Mouse (Mus musculus) left cerebral cortex, postnatal 14 days (tissue): Measurements from ENCODE around the gene Mrpl12. TPM values are rescaled to one million over a fixed set of nuclear protein-coding genes. Genes with fewer than 3 reads are reported as not detected.
A peak's percentile ranks its signal among the peaks of the same experiment; 100 is the strongest.

Experiments used
- DNase-seq, 2 experiments: peaks; one replicate each; pipeline ENCODE4 v3.0.0; 2021 to 2022; ENCODE audit warnings: low spot score in 2 of 2, mixed read lengths in 1 of 2
- intact Hi-C: fragments of 180-260 bp; cut with DNase I; formaldehyde crosslinking; loops from one replicate; pipeline ENCODE4 v1.15.1; 2025
- total RNA-seq, 2 experiments: library from RNA; stranded (reverse); gene quantifications; 2 replicates each; pipeline ENCODE4 v1.2.3; 2021

Gene Mrpl12
- total RNA-seq, 2 experiments from 2014 or later: 74.6 to 78.2 TPM

DNA sequence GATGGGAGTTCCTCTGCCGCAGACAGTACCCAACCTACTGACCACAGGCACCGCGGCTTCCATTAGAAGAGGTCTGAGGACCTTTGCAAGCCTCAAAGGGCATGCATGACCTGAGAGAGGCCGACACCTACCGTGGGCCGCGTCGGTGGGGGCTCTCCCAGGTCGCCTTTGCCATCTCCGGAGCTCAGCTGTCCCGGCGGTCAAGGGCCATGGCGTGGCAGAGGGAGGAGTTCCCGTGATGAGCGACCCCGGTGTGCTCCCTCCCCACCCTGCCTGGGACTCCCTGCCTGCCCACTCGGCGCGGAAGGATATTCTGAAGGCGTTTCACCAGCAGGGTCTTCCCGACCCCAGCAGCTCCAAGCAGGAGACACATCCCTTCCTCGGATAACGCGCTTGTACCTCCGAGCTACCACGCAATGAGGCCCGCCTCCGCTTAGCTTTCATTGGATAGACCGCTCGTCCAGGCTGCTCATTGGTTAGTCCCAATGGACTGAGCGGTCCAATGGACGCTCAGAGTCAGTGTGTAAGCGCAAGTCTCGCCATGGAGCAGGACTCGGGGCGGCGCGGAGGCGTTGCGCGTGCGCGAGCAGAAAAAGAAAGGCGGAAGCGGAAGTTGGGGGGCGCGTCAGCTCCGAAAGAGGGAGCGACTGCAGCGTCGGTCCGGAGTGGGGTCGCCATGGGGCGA, 17.2 kb upstream of the Mrpl12 start, which contains the start of gene Arl16:
Gene Arl16, minus strand, starts transcription at position 557 of the 685 bp plus-strand sequence.
- intact Hi-C loops: no loop called here
- DNase-seq: peak; percentile 96 to 97

DNA sequence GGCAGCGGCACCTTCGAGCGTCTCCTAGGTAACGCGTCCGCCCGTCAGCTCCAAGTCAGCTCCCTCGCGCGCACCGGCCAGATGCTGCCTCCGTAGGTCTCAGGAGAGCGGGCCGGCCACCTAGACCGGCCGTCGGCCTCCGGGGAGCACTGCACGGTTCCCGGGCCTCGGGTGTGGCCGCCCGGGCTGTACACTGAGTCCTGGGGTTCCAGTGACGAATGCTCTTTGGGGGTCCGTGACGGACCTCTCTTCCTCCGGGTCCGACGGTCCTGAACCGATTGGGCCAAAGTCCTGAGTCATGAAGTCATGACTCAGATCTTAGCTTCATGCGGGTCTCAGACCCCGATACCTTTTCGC, 16.7 kb upstream of the Mrpl12 start:
- intact Hi-C loops: no loop called here

DNA sequence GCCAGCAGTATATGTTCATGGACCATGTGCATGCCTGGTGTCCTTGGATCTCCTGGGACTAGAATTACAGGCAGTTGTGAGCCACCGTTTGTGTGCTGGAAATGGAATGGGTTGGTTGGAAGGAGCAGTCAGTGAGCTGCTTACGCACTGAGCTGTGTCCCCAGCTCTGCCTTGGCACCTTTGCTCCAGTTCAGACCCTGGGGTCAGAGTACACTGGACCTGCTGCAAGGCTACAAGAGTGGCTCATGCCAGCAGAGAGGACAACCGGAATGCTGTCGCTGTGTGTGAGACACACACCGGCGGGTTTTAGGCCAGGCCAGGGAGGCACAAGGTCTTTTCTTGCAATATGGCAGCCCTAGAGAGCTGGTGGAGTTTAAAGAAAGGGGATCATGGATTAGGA, 12.4 kb upstream of the Mrpl12 start:
- intact Hi-C loops: no loop called here
- DNase-seq: no peak

More for the DNA sequence above, 16.7 kb upstream of the Mrpl12 start:
- DNase-seq: no peak

DNA sequence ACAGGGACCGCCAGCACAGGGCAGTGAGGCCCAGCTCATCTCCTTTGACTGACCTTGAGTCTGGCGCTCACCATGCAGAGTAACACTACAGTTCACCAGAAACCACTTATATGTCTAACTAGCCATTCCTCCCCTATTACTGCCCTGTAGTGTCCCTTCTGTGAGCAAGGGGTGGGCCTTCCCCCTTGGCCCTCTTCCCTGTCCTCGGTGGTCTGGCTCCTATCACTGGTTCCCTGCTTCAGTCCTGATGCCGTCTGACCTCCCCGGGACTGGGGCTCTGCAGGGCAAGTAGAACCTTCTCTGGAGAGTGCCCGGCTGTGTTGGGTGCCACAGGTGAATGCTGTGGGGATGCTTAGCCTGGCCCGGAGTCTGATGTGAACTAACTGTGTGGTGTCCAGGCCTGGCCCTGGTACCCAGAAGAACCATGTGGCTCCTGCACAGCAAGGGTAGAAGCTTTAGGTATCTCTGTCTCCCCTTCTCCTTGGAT, 922 bp upstream of the Mrpl12 start:
- intact Hi-C loops: no loop called here
- DNase-seq: no peak

DNA sequence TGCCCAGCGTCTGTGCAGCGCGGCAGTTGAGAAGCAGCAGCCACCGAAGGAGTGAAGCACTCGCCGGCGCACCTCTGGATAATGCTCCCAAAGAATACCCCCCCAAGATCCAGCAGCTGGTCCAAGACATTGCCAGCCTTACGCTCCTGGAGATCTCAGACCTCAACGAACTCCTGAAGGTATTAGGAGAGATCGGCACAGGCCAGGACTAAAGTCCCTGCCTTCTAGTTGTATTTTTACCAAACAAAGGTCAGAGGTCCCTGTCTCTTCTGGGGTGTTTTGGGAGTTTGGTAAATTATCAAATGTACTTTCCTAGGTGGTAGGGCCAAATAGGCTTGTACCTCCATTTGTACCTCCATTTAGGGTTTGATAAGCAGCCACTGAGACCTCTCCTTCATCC, 838 bp downstream of the Mrpl12 start:
- no peak for DNase-seq
- intact Hi-C loops: no loop called here

DNA sequence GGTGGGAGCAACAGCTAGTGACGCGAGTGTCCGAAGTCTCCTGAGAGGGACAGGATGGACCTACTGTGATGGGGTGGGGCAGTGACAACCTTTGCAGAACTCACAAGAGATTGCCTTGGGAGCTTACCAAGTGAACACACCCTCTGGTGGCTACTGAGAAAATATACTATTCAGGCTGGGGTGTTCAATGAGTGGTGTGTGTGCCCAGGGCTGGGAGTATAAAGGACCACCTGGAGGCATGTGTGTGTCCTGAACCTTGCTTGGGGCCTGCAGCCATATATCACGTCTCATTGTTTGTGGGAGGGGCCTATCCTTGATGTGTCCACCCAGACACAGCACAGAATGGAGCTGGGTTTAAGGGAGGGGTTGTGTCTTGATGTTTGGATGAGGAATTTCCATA, 4.1 kb downstream of the Mrpl12 start:
- intact Hi-C loops: no loop called here
- DNase-seq: no peak

DNA sequence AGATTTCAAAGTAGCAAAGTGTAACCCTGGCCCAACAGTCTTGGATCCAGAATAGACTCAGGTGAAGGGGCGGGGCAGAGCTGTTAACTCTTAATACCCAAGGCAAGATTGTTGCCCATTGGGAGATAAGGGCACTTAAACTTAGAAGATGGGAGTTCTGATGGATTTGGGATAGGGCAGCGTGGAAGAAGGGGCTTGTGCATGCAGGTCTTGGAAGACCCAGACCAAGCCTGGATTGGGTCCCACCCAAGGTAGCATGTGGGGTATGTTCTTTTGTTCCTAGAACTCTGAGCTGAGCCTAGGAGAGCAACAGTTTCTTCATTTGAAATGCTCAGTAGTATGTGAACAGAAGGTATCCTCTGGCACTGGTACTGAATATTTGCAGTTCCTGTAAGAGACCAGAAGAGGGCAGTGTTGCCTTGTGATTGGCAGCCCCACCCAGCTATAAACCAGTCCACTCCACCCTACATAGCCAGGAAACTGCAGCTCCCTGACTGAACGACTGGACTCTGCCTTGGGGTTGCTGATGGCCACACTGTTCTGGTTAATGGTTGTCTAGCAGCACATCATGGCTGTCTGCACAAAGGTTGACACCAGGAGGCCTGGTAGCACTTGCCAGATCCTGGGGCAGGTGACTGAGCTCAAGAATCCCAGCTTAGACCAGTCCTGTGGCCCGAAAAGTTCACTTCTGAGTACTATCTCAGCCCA, 4.8 kb downstream of the Mrpl12 start:
- intact Hi-C loops: no loop called here
- DNase-seq: peak; percentile 71 to 86

DNA sequence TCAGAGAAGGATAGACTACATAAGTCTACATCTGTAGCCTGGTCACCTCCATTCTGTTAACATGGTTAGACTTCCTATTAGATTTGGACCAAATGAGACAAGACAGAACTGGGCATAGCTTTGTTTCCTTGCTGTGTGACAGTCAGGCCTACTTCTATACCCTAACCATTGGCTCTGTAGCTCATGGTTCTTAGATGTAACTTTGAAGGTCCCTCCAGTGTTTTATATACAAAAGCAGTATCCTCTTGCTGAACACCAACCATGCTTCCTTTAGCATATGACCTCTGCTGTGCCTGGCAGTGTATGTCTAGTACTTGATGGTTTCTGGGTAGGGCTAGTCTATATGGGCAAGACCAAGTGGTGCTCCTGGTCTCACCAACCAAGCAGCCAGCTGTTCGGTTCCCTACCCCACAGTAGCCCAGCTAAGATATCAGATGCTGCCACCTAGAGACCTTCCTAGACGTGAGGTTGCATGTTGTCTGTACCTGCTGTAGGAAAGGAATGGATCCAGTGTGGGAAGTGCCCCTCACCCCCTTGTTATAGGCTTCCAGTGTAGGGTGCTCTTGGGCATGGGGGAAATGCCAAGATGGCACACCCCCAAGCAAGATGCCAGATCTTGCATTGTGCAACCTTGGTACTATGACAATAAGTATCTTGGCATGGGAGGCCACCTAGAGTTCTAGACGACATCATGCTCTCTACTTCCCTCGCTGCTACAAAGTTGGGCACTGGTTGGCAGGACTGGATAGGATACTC, 6.1 kb downstream of the Mrpl12 start:
- intact Hi-C loops: no loop called here
- DNase-seq: no peak

DNA sequence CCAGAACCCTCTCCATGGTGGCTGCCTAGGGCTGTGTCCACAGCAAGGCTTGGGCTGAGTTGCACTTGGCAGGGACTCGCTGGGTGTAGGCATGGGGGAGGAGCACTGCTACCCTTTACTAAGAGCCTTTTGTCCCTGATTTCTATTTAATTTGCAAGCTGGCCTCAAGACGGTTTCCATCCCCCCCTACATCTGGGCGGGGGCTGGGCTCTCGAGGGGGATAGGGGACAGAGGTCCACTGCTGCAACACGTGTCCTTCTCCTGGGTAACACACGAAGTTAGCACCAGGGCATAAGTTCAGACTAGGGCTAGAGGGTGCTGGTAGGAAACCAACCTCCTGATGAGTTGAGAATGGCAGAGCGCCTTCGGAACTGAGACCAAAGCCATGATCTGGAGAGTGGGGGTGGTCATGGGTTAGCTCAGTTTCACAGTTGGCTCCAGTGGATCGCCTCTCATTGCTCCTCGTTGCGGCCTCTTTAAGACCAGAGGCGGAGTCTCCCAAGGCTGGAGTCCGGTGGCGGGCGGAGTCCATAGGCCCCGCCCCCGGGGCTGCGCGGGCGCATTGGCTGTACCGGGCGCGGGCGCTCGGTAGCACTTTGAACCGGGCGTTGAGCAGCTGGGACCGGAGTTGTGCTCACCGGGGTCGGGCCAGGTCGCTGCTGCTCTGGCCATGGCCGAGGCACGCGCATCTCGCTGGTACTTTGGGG, 7.1 kb downstream of the Mrpl12 start, which contains the start of gene Slc25a10:
Gene Slc25a10, plus strand, starts transcription at position 524 of the 707 bp plus-strand sequence.
- peak; percentile 85 to 89 for DNase-seq
- intact Hi-C loops: no loop called here

DNA sequence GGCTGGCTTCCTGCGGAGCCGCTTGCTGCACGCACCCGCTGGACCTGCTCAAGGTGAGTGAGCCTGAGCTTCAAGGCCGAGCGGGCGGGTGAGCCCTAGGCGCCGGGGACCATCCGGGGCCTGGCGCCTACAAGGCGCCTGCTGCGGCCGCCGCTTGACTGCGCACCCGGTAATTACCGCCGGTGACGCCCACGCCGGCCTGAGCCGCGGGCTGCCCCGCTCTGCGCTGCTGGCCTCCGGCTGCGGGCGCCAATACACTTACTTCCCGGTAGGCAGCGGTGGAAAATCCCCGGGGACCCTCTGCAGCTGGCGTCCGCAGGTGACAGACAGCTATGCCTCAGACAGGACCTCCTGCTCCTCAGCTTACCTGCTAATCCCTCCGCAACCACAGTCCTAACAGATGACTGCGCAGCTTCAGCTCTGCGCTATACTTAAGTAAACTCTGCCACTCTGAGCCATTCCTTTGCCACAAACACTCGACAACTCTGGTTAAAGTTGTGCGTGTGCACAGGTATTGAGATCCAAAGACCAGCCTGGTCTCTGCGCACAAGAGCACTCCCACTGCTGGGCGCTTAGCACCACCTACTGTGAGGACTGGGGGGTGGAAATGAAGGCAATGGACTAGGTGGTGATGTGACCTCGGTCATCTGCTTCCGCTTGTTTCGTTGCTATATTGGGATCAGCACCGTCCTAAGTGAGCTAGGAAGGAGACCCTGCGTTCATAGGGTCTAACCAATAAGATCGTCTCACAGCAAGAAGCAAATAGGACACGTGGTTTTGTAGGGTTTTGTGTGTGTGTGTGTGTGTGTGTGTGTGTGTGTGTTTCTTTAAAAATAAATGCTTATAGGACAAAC, 7.8 kb downstream of the Mrpl12 start:
- peak; percentile 38 to 62 for DNase-seq
- intact Hi-C loops: no loop called here

DNA sequence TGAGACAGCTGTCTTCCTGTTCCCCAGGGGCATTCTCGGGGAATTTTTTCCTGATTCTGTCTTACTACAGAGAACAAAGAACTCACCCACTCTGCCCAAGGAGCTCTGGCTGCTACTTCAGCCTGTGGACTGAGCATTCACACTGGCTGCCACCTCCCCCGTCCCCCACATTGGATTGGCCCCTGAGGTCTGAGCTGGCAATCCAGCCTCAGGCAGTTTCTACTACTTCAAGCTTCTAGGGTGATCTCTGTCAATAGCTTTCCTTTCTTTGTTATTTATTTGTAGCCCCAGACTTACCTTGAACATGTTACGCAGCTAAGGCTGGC, 8.4 kb downstream of the Mrpl12 start:
- DNase-seq: no peak
- intact Hi-C loops: no loop called here

DNA sequence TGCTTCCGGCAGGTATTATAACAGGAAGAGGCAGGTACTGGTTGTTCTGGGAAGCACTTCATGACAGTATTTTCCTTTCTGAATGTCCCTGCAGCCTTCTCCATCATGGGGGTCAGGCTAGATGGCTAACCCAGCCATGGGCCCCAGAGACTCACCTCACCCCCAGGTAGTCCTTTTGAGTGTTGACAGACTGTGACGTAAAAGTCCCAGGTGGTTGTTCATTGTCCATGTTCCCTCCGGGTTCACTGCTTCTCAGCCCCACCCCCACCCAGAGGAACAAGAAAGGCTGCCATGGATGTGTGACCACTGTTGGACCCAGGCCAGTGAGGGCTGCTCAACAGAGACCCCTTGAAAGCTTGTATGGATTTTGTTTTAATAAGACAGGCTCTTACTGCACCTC, 8.9 kb downstream of the Mrpl12 start:
- intact Hi-C loops: no loop called here
- no peak for DNase-seq

DNA sequence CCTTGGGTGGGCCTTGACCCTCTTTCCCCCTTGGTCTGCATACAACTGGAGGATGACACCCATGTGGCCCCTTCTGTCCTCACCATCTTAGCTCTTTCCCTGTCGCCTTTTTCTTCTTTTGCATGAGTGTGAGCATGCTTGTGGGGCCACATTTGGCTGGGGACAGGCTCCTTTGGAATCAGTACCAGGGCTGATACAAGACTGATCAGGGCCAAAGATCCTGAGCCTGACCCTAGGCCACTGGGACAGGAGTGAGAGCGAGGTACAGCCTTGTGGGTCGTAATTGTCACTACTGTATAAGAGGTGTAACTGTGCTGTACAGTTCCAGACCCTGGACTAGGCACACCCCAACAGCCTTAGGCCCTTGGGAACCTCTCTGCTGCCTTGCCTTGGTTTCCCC, 9.5 kb downstream of the Mrpl12 start:
- DNase-seq: no peak
- intact Hi-C loops: no loop called here

DNA sequence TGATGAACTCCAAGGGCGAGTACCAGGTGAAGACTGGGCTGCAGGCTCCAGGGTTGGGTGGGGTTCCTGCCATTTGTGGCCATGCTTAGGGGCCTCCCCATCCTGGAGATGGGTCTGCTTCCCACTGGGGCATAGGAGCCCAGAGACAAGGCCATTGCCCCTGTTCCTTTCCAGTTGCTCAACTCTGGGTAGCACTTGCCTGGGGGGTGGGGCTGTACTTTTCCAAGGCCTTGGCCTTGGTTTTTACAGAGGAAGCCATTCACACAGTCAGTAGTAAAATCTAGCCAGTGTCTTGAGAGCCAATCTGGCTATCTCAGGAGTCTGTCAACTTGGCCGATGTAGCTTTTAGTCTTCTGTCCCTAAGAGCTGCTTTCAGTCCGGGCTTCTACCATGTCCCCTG, 13.0 kb downstream of the Mrpl12 start:
- no peak for DNase-seq
- intact Hi-C loops: no loop called here

DNA sequence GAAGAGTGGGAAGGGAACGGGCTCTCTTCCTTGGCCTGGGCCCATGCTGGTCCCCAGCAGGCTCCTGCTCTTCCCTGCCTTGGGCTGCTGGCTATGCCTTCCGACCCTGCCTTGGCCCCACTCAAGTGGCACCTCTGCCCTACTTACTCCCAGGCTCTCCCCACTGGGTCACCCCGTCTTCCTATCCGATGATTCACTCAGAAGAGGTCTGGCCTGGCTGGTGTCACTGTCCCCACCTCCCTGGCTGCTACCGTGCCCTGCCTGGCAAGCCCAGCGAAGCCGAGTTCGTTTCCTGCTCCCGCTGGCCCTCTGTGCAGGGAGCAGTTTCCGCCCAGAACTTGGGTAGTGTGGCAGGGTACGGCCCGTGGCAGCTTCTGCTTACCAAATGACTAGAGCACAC, 13.8 kb downstream of the Mrpl12 start:
- intact Hi-C loops: no loop called here
- no peak for DNase-seq

DNA sequence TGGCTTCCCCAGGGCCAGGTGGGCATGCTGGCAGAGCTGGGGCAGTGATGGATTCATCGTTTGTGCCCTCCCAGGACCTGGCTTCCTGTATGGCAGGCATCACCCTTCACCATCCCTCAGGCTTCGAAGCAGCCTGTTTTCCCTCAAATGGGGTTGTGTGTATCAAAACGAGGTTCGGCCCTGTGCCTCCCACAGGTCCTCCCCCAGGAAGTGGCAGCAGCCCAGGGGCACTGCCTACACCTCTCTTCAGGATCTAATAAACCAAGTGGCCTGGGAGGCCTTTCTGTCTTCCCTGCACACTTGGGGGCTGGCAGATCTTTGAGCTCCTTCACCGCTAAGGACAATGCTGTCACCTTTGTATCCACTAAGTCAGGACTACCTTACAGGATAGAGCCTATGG, 14.5 kb downstream of the Mrpl12 start:
- intact Hi-C loops: no loop called here
- no peak for DNase-seq

DNA sequence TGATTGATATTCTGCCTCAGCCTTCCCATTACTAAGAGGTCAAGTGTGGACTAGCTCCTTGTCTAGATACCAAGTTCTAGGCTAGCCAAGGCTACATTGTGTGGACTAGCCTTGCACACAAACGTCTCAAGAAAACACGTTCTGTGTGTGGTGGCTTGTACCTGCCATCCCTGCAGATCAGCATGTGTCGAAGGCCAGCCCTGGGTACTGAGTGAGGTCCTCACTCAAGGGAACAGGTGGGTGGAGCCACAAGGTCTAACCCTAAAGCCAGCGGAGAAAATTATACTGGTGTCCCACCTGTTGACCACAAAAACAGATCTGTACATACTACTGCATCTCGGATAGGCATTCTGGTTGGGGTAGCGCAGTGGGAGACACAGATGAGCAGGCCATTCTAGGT, 15.5 kb downstream of the Mrpl12 start:
- DNase-seq: no peak
- intact Hi-C loops: no loop called here

DNA sequence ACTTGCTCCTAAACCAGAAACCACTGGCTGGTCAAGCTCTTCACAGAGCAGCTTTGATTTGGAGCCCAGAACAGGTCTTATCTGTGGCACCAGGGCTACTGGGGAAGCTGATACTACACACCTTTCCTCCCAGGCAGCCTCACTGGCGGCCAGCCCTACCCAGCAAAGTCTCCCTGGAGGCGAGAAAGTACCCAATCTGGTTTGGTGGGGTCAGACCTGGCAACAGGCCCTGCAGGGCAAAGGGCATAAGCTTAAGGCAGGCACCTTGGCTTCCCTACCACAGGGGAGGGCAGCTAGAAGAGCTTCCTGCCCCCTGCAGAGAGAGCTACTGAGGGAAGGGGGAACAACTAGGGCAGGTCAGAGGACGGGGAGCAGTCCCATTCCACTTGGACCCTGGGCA, 15.9 kb downstream of the Mrpl12 start:
- no peak for DNase-seq
- intact Hi-C loops: no loop called here

DNA sequence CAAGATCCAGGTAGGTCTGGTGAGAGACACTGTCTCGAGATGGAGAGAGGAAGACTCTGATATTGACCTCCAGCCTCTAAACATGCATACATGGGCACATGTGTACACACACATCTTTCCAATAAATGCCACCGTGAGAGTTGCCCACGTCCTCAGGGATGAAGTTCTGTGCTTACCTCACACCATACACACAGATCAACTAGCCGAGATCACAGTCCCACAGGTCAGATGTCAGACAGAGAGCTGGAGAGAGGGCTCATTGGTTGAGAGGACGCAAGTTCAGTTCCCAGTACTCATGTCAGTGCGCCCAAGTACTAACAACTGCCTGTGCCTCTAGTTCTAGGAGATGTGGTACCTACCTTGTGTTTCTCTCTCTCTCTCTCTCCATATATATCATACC, 16.6 kb downstream of the Mrpl12 start:
- intact Hi-C loops: no loop called here
- no peak for DNase-seq
